Mouse (Mus musculus): Measurements from ENCODE around the gene Shc1. TPM values are rescaled to one million over a fixed set of nuclear protein-coding genes. Genes with fewer than 3 reads are reported as not detected.

Gene Shc1
- total RNA-seq, 2 experiments from 2014 or later = 10.7 to 14.6 TPM

DNA sequence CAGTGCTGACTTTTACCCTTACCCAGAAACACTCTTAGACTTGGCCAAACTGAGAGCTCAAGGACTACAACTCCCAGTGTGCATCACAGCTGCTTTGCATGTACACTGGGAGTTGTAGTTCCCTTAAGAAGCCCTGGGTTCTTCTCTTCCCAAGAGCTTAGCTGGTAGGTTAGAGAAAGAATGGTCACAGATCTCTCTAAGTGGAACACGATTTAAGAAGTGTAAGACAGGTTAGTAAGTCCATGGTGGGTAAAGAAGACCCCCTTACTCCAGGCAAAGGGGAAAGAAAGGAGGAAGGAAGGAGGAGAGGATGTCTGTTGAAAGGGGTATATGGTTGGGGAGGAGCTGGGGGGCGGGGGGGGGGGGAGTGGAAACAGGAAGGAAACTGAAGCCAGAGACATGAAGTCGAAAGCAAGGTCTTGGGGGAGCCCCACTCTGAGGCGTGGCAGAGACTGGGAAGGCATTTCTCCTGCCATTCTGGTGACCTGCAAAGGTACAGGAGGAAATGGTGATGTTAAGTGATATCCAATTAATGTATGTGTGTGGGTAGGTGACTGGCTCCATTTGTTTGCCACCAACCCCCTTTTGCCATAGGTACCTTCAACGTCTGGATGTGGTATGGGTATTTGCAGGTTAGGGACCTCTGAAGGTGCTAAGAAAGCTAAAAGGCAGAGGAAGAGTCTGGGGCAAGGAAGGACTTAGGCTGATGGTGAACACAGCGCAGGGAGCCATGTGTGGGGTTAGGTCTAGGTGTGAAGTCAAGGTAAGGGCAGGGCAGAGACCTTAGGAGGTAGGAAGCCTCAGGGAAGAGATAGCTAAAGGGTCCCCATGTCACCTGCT is 29.1 kb upstream of the Shc1 start:
- intact Hi-C loops (cut with DNase I) = no loop called here

DNA sequence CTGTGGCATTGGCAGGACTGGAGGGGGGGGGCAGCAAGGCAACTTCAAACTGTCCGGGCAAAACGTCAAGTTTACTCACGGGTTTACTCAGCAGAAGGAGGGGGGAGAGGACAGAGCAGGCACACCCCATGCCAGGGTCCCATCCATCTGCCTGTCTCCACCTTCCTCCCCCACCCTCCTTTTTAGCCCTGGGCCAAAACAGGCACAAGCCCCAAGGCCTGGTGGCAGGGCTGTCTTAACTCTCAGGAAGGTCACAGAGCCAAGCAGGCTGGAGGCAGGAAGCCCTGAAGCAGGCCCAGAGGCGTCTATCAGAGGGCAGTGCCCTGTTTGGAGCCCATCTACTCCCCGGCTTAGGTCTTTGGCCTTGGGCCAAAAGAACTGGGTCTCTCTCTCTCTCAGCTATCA is 28.1 kb upstream of the Shc1 start:
- intact Hi-C loops (cut with DNase I) = no loop called here
- DNase-seq (ENCODE audit: low spot score in 2 of 2) = no peak

More for the DNA sequence above, 29.1 kb upstream of the Shc1 start:
- peak in 1 of 2 experiments; percentile 50 for DNase-seq (ENCODE audit: low spot score in 2 of 2)

DNA sequence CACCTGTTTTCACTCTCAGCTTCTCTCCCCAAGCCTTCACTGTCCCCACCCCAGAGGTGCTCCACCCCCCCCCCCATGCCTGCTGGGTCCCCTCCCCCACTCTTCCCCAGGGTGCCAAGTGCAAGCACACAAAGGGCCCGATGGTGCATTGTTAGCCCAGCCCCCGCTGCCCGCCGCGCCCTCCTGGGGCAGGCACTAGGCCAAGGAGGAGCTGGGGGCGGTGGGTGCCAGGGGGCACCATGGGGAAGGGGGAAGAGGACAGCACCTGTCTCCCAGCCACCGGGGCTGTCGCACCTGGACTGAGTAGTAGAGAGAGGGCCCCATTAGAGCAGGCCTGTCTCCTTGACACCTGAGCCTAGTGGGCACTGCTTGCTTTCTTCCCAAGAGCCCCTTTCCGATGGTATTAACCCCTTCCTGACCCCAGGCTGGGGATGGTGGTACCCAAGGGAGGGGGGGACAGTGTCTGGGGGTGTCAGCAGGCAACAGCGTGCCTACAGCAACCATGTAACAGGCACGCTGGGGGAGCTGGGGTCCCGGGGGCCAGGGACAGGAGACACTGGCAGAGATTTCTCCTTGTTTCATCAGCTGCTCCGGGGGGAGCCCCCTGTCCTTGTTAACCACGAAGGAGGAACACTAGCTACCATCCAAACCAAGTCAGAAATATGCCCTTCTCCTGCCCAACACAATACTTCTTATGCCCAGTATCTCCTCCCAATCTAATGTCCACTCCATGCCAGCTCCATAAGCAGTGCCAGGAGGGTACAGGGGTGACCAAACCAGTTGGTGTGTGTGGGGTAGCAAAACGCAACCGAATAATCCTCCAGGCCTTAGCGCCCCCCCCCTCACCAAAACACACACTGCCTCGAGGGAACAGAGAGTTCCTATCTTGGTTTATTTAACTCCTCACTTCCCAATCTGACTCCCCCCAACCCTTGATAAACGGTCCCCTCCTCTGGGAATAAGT is 27.3 kb upstream of the Shc1 start:
- intact Hi-C loops (cut with DNase I) = no loop called here
- DNase-seq (ENCODE audit: low spot score in 2 of 2) = no peak

DNA sequence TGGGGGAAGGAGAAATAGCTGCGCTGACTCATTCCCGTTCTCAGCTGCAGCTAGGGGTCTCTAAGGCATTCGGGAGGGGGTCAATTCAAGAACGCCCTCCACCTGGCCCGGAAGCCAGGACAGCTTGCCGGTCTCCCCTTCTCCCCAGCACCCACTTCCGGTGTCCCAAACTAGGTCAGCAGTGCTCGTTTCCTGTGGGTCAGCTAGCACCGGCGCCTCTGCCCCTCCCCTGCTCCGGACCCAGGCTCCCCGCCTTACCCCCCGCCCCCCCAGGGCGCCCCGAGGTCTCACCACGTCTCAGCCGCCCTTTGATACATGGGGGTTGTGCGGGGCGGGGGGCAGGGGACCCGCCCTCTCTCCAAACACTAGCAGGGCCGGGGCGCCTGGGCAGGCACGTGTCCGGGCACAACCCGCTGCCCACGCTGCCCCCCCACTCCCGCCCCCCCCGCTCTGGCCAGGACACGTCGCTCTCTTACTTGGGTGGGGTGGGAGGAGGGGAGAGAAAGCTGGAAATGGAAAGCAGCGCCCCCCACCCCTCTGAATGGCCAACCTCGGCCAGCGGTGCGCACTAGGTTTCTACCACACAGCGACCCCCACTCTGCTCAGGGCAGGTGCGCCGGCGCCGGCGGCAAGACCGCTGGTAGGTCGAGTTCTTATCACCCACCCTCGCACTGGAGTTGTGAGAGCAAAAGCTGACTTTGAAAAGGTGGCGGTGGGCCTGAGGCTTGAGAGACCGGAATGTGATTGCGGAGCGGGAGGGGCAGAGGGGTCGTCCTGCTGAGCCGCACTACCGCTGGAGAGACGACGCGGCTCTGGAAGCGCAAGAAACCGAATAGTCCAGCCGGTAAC is 26.4 kb upstream of the Shc1 start:
- intact Hi-C loops (cut with DNase I) = no loop called here
- no peak for DNase-seq (ENCODE audit: low spot score in 2 of 2)

DNA sequence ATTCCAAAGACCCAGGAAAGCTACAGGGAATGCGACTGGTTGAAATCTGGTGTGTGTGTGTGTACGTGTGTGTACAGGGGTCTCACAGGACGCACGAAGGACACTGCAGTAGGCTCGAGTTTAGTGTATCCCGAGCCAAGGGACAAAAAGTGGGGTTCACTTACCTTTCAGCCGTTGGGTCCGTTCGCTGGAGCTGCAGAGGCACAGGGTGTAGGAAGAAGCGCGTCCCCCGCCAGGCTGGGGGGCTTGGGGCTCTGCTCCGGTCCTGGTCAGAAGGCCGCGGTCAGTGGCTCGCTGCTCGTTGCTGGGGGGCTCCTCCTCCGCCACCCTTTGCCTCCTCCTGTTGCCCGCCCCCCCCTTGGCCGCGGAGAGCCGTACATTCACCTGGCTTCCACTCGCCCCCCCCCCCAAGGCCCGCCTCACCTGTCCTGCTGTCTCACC is 25.4 kb upstream of the Shc1 start:
- DNase-seq (ENCODE audit: low spot score in 2 of 2) = no peak
- intact Hi-C loops (cut with DNase I) = no loop called here

DNA sequence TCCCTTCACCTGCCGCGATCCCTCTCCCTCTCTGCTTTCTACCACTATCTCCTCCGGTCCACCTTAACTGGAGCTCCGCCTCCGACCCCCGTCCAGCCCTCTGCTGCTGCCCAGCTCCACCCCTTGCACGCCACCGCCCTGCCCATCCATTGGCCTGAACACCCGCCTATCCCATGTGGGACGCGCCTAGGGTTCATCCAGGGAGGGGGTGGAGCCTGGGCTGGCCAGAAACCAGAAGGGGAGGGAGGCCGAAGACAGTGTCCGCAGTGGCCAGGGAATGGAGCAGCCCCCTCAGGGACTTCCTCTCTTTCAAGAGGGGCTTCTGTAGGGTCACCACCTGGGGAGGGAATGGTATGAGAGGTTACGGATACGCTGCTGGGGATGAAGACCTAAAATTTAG is 24.6 kb upstream of the Shc1 start:
- peak; percentile 92 to 98 for DNase-seq (ENCODE audit: low spot score in 2 of 2)
- intact Hi-C loops (cut with DNase I) = no loop called here

DNA sequence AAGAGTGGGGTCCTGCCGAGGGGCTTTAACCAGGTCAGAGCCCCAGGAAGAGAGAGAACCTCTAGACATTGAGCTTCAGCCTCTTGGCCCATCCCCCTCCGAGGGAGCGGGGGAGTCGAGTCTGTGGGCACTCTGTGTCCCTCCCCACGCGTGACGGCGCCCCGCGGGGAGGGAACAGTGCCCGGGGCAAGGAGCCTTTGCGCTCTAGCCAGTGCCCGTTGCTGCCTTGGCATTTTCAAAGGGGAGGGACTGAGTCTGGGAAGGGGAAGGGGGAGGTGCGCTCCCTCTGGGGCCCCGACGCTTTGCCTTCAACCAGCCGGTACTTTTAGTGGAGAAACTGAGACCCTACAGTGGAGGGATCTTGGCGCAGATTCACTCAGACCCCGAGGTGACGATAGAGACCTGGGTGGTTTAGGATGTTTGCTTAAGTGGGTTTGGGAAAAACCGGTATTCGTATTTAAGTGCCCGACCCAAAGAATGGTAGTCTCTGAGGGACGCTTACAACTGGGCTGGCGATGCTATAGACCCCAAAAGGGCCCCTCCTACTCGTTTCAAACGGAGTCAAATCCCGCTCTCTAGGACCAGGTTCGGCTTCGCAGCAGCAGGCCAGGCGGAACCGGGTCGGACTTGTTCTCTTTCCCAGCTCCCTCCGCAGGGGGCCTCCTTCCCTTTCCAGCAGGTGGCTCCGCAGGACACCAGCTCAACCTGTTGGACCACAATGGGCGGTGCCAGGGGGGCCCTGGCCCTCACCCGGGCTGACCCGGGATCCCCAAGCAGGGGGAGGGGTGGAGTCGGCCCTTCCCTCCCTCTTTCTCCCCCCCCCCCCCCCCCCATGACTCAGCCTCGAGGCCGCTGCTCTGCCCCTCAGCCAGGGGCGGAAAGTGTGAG is 24.0 kb upstream of the Shc1 start, which contains the start of gene Zbtb7b:
TSS of gene Zbtb7b (minus strand) at position 771 of the 888 bp plus-strand sequence.
- peak; percentile 51 to 56 for DNase-seq (ENCODE audit: low spot score in 2 of 2)

DNA sequence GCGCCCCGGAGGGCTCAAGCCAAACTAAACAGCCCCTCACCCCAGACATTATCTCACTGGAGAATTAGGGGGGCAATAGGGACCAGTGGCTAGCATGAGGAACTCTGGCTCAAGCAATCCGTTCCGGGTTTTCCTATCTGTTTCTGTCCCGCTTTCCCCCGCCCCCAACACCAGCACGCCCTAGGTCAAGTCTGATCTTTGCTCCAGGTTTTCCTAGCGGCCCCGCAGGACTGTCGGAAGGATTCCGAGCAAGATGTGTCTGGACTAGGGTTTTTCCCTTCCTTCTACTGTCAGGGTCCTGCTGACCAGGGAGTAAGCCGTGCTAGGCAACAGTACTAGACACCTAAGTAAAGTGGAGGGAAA is 23.4 kb upstream of the Shc1 start:
- intact Hi-C loops (cut with DNase I) = no loop called here
- peak; percentile 54 to 61 for DNase-seq (ENCODE audit: low spot score in 2 of 2)

More for the DNA sequence above, 24.0 kb upstream of the Shc1 start, which contains the start of gene Zbtb7b:
- intact Hi-C loops (cut with DNase I) = no loop called here

DNA sequence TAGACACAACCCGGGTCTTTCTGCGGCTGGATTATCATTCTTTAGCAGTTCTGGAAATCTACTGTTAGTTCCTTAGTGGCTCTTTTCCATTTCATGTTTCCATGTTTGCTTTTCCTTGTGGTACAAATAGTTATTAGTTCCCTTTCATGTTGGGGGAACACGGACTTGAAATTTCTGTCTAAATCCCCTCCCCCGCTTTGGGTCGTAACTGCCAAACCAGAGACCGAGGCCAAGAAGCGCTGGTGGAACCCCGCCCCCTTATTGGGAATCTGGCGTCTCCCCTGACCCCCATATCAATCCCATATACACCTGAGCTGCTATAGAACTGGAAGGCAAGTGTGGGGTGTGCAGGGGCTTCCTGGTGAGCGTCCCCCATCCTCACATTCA is 22.8 kb upstream of the Shc1 start:
- DNase-seq (ENCODE audit: low spot score in 2 of 2) = no peak
- intact Hi-C loops (cut with DNase I) = no loop called here

DNA sequence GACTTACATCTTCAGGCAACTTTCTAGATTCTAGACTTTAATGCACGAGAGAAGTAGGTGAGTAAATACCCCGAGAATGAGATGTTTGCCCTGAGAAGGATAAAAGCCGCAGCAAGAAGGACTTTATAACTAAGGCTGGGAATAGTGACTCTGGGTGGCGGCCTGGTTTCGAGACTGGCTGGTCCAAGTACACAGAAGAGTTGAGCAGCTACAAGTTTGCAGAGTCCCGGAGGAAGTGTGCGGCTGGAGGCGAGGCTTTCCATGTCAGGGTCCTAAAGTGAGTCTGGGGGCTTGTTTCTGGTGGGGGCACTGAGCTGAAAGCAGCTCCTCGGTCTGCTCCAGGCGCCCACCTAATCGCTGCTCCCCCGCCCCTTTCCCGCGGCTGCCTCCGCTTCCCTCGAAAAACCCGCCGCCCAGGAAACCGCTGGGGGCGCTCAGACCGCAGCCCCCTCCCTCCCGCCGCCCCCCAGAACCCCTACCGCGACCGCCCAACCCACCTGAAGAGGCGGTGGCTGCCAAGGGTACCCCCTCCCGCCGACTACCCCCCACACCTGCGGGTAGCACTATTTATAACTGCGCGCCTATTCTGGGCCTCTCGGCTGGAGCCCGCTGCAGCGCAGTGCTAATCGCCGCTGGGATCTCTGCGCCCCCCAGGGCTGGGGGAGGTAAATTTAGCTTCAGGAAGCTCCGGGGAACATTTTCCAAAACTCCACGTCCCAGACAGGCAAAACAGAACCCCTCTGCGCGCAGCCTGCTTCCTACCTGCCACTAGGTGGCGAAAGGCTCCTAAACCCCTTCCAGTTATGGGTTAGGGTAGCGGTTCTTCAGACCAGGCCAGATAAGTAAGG is 22.2 kb upstream of the Shc1 start:
- DNase-seq (ENCODE audit: low spot score in 2 of 2) = peak in 1 of 2 experiments; percentile 62
- intact Hi-C loops (cut with DNase I) = loop anchor here (2.0 kb wide), 1 partner anchor 93 kb away; no protein-coding TSS in a partner anchor

DNA sequence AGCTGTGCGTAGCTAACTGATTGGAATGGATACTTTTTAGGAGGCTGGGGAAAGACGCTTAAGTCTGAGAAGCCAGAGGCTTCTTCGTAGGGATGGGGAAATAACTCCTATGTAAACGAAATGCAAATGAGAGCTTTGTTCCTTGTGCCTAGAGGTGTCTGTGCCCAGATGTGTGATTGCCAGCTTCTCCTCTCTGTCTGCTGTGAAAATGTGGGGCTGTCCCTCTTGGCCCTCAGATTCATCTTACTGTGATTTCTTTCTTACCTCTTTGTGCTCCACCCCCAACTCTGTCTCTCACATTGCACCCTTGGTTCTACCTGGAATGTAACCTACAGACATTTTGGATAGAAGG is 21.6 kb upstream of the Shc1 start:
- intact Hi-C loops (cut with DNase I) = loop anchor here (2.0 kb wide), 1 partner anchor 92 kb away; no protein-coding TSS in a partner anchor

DNA sequence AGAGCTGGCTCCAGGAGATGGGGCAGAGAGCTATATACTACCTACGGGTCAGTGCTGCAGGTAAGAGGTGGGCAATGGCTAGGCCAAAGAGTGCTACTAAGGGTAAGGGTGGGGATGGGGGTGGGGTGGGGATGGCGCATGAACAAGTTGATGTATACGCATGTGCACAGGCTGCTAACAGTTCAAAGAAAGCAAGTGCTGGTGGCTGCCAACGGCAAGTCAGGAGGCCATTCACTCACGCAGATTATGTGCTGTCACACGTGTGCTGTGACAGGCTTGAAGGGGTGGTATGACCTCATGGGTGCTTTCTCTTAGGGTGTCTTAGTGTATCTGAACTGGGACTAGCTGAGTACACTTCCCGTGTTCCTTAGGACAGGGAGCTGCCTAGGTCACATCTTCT is 16.9 kb upstream of the Shc1 start:
- no peak for DNase-seq (ENCODE audit: low spot score in 2 of 2)
- intact Hi-C loops (cut with DNase I) = no loop called here

More for the DNA sequence above, 21.6 kb upstream of the Shc1 start:
- DNase-seq (ENCODE audit: low spot score in 2 of 2) = no peak

DNA sequence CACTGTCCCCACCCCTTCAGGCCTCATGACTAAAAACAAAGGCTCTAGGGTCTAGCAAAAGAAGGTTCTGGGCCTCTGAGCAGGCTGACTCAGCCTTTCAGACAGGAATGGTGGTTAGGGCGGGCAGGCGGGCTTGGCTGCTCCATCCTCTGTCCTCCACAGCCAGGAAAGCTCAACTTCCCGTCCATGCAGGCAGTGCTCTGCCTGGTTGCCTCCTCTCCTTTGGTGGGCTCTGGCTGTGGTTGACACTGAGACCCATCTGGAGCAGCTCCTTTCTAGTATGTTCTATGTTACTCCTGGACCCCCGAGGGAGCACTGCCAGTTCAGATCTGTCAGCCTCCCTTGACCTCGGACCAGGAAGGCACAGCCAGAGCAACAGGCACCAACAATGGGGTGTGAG is 15.6 kb upstream of the Shc1 start, which contains the start of gene Lenep:
TSS of gene Lenep (minus strand) at position 101 of the 400 bp plus-strand sequence.
- intact Hi-C loops (cut with DNase I) = no loop called here
- no peak for DNase-seq (ENCODE audit: low spot score in 2 of 2)

DNA sequence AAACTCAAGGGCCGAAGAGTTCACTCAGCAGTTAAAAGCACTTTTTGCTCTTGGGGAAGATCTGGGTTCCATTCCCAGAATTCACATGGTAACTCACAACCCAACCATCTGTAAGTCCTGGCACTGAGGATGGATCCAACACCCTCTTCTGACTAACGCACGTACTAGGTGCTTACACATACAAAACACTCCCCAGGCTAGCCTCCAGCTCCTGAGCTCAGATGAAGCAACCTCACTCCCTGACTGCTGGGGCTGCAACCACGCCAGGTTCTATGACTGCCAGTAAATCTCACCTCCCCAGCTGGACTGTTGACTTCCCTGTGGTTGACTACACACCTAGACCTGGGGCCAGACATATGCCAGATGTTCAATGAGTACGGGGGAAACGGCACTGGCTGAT is 11.4 kb upstream of the Shc1 start:
- intact Hi-C loops (cut with DNase I) = no loop called here
- DNase-seq (ENCODE audit: low spot score in 2 of 2) = no peak

DNA sequence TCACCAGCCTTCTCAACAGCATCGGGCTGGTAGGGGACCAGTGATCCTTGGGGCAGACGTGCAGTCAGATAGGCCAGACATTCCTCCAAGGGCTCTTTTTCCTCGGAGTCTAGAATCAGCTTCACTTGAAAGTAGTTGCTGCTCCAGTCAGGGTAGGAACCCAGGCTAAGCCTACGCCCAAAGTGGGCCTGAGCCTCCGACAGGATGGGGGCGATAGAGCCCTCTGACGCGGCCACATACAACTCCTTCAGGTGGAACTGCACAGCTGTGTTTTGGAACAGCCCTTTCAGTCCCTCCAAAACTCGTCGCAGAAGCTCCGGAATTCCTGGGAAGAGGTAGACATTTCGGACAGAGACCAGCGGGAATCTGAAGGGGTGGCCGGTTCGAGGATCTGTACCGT is 9.8 kb upstream of the Shc1 start:
- DNase-seq (ENCODE audit: low spot score in 2 of 2) = no peak
- intact Hi-C loops (cut with DNase I) = no loop called here

DNA sequence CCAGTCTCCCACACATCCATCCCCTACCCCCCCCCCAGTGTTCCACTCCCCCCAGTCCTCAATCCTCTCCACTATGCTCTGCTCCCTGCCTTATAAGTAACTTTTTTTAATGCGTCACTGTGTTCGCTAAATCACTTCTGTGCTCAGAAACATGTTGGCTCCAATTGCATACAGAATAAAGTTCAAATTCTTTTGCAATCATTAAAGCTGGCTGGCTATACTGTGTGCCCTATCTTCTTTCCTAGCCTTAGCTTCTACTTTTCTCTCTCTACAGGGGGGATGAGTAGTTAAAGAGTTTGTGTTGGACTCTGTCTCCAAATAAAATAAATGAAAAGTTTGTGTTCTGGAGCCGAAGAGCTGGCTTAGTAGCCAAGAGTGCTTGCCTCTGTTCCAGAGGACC is 8.5 kb upstream of the Shc1 start:
- intact Hi-C loops (cut with DNase I) = no loop called here
- no peak for DNase-seq (ENCODE audit: low spot score in 2 of 2)

DNA sequence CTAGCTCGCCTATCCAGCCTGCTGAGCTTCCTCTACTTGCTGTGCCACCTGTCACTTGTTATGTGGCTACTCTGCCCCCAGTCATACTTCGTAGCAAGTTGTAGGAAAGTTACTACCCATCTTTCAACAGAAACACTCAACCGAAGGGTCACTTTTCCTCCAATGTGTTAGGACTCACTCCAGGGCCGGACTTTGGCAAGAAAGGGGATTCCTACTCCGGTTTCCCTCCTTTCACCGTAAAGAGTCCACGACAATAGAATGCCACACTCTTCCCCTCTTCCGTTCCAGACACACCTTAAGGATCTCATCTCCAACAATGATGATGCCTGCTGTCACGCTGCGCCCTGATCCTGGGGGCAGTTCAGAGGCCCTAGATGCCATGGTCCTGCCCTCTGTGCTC is 7.4 kb upstream of the Shc1 start:
- no peak for DNase-seq (ENCODE audit: low spot score in 2 of 2)
- intact Hi-C loops (cut with DNase I) = no loop called here

All from left cerebral cortex, postnatal 25 days (tissue).